Mouse (Mus musculus): ENCODE measurements around the gene P2ry2.

The P2ry2 gene

DNA sequence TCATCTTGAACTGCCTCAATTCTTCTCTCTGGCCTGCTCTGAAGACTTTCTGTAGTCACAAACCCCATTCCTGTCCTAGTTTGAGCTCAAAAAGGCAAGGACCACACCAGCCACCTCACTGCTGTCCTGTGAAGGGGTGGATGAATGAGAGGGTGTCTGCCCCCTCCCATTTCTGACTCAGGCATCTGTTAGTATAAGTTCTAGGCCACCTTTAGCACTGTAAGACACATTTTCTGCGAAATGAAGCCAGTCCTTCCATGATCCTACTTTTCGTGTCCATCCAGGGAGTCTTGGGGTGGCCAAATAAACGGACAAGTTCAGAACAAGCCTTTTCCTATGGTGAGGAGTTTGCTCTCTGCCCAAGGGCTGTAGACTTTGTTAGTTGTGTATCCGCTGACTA lies at the start of gene P2ry2:
TSS of gene P2ry2 (minus strand) at position 326 of the 400 bp plus-strand sequence.
- DNase-seq, result no peak

GRCm38 (mm10) chr7:101062246-101062645 lies 49.6 kb upstream of the P2ry2 start:
- DNase-seq, result no peak

DNA sequence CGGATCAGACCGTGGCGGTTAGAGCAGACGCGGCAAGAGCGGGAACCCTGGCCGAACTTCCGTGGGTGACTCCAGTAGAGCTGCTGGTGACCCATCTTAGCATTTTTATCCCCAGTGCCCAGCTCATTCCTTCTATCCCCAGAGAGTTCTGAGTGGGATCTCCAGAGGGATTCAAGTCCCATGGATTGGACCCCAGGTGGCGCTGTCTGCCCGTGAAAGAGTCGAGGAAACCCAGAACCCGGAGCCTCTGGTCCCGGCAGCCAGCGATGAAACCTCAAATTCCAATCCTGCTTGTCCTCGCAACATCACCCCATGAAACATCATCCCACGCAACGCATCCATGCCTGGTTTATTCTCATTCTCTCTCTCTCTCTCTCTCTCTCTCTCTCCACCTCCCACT lies 48.7 kb upstream of the P2ry2 start:
- DNase-seq, result peak; percentile 87

DNA sequence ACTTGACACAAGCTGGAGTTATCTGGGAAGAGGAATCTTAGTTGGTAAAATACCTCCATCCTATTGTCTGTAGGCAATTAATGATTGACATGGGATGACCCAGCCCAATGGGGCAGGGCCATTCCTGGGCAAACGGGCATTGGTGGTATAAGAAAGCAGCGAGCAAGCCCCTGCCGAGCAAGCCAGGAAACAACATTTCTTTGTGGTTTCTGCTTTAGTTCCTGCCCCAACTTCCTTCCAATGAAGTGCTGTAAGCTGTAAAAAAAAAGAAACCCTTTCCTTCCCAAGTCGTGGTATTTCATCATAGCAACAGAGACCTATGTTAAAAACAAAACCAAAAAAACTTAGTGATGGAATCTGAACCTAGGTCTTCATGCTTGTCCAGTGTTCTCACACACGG lies 47.8 kb upstream of the P2ry2 start:
- no peak for DNase-seq

DNA sequence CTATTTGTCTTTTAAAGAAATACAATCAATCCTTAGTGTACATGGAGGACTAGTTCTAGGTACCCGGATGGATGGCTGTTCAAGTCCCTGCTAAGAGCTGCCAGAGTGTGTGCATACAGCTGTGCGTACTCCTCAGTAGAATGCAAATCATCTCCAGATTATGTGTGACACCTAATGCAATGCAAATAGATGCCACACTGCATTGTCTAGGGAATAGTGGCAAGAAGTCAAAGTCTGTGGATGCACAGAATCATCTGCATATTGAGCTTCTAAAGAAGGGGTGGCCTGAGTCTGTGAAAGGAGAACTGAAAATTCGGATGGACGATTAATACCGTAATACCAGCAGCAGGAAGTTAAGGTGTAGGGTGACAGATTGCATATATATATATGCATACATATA lies 46.5 kb upstream of the P2ry2 start:
- no peak for DNase-seq

DNA sequence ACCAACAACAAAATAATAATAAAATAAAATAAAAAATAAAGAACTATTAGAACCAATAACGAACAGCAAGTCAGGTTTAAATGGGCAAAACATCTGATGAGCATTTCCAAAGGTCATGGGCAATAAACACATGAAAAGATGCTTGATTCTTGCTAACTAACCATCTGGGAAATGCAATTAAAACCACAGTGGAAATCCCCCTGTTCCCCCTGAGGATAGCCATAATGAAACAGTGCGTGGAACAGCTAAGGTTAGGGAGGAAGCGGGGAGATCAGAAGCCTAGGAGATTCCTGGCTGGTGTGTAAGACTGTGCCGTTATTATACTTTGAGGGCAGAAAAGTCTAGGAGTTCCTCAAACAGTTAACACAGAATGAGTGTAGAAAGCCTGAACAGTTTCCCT lies 44.6 kb upstream of the P2ry2 start:
- no peak for DNase-seq

DNA sequence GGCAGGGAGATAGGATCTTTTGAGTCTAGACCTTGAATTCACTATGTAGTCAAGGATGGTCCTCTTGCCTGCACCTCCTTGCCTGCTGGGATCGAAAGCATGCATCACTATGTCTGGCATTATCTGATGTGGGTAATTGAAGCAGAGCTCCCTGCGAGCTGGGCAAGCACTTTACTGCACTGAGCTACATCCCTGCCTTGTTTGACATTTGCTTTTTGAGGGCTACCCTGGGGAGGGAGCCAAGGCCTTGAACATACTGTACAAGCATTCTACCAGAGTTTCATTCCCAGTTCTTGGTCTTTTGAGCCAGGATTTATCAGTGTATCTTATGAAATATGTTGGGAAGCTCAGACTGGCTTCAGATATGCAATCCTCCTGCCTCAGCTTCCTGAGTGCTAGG lies 40.5 kb upstream of the P2ry2 start:
- DNase-seq, result no peak

- peak; percentile 70 for DNase-seq
Measured at GRCm38 (mm10) chr7:101051551-101052221, 39.0 kb upstream of the P2ry2 start.

DNA sequence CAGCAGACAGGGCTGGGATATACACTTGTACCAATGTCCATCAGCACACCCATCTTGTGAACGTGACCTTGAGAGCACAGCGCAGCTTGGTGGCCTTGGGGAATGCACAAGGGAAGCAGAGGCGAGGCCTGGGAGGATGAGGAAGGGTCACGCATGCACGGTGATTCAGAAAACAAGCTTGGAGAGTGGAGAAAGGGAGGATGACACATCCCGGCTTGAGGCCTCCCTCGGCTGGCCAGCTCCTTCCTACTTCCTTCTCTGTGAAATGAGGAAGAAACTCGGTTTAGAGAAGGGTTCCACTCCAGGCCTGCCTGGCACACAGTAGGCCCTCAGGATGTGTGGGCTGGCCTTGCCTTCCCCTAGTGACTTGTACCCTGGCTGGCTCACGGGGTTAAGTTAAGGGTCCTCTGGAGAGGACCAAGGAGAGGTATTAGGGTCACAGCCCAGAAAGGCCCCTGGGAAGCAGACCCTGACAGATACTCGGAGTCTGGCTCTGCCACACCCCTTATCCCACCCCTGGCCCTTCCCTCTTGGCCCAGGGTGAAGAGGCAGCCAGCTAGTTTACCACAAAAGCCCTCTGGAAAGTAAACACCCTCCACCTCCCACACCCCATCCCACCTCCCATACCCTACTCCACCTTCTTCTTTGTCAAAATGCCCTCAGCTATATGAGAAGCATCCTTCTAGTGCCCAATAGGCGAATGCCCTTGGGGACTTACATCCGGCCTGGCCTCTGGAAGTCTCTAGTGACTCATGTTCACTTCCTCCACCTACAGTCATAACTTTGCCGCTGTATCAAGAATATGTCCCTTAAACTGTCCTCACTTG lies 38.3 kb upstream of the P2ry2 start:
- no peak for DNase-seq

GRCm38 (mm10) chr7:101049326-101050087 lies 36.8 kb upstream of the P2ry2 start:
- peak; percentile 62 for DNase-seq

DNA sequence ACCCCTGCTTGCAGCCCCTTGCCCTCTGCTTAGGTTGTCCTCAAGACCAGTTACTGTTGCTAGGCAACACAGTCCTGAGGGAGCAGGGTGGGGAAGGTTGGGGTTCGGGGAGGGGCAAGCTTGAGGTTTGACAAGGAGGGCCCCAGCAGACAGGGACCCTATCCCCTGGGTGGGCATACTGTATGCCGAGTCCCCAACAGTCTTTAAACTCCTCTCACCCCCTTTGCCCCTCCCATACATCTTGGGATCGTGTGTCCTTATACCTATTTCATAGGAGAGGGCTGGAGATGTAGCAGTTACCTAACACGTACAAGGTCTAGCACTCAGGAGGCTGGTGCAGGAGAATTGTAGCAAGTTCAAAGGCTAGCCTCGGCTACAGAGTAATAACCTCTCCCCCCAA lies 35.6 kb upstream of the P2ry2 start:
- DNase-seq, result no peak

DNA sequence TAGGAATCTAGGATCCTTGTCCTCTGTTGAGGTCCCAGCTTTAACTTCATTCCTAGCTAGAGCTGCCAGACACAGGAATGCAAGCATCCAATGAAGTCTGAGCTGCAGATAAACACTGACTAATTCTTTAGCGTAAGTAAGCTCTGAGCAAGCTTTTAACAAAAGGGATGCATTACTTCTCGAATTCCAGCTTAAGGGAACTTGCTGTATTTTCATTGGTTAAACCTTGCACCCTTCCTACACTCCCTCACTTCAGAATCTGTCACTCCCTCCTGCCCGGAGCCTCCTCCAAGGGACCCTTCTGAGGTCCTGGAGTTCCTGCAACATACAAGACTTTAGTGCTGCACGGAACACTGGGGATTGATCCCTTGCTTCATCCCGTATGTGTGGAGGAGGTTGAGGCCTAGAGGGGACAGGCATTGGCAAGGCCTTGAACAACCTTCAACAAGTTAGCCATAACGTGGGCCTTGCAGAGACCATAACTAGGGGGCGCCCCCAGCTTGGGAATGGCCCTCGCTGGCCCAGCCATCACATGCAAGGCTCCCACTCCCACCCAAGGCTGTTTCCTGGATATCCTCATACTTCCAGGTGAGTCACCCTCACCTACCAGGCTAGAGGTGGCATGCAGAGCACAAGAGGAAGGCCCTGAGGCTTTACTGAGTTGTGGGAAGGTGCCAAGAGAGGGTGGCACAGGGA lies 31.3 kb upstream of the P2ry2 start:
- no peak for DNase-seq

DNA sequence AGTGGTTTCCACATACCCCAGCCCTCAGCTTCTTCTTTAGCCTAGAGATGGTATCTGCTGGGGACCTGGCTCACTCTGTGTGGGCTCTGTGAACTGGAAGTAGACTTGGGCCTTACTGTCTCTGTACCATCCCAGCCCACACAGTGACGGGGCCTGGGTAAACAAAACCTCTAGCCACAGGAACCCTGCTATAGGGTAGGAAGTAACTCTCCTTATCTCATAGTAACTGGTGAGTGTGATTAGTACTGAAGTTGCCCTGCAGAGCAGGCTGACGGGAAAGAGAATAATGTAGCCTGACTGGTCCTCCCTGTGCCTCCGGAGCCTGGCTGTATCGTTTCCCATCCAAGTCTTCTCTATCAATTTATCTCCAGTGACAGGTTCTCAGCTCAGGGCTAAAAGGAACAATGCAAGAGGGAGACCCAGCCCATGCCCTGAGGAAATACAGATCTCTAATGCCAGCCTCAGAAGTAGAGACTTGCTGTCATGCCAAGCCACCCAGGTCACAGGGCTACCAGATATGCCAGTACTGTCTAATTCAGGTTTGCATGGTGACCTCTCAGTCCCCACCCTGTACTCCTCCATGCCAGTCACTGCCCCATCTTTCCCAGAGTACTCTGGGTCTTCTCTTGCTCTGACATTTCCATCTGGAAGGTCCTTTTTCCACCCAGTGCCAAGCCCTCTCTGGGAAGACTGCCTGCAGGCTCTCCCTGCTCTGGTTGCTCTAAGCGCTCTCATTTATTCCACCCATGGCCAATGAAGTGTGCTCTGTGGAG lies 29.5 kb upstream of the P2ry2 start:
- no peak for DNase-seq

GRCm38 (mm10) chr7:101041544-101041943 lies 28.9 kb upstream of the P2ry2 start:
- DNase-seq, result no peak

- no peak for DNase-seq
Measured at GRCm38 (mm10) chr7:101033371-101033770, 20.7 kb upstream of the P2ry2 start.

- no peak for DNase-seq
Measured at GRCm38 (mm10) chr7:101031234-101031633, 18.6 kb upstream of the P2ry2 start.

- DNase-seq, result no peak
Measured at GRCm38 (mm10) chr7:101030756-101031155, 18.1 kb upstream of the P2ry2 start.

DNA sequence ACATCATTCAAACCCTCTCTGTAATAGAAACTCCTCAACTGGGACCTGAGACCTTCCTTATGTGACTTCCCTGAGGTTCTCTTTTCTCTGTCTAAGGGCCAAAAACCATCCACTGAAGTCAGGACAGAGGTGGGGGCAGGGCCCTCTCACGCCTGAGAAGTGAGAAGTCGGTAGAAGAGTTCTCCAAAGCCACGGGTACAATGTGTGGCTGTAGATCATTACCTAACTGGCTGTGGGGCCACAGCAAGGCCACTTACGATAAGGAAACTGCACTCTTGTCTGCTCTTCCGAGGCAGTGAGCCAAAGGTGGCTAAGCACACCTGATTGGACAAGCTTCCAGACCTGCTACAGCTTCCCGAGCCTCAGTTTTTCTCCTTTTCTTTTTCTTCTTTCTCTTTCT lies 16.8 kb upstream of the P2ry2 start:
- DNase-seq, result no peak

- no peak for DNase-seq
Measured at GRCm38 (mm10) chr7:101028991-101029390, 16.3 kb upstream of the P2ry2 start.

- DNase-seq, result no peak
Measured at GRCm38 (mm10) chr7:101028444-101028757, 15.7 kb upstream of the P2ry2 start.

DNA sequence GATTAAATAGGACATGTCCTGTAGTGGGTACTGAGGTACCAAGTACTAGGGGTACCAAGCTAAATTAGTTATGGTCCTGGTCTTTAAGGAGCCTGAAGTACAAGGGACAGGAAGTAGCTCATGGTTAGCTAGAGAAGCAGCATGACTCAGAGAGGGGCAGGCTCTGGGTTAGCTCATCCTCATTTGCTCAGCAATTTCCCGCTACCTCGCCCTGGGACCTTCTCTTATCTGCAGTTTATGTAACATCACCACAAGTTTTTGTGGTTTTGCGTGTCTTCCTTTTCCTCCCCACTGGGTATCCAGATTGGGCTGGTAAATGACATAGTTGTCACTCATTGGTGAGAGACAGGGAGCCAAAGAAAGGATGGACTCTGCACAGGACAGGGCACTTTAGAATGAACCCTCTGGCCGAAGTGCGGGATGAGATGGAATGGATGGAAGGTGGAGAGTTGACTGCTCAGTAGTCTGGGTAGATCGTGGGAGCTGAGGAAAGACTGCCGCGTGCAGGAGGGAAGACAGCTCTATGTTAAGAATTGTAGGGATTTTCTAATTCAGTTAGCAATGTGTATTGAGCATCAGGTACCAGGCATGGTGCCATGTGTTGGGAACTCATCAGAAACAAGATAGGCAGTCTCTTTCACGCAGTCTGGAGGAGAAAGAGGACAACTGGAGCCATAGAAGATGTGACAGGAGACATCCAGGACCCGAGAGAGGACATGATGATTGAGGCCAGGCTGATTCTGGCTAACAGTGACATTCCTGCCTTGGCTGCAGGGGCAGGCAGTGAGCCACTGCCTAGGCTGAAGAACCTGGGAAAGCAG lies 15.2 kb upstream of the P2ry2 start:
- DNase-seq, result no peak

GRCm38 (mm10) chr7:101026836-101027235 lies 14.2 kb upstream of the P2ry2 start:
- no peak for DNase-seq
